Mouse (Mus musculus): ENCODE measurements around the gene Serpinb8.

- TF ChIP-seq EP300 (IDR thresholded peaks at IDR 0.05; ENCODE audit: low read depth) (no peak), CTCF (IDR thresholded peaks at IDR 0.05; ENCODE audit: low read depth) (no peak)
These were observed 7.1 kb downstream of the Serpinb8 start for GRCm38 (mm10) chr1:107596874-107597273.

Measured in heart, postnatal 0 days (tissue).